Mouse (Mus musculus) kidney, embryonic 16.5 days (tissue): ENCODE measurements around the gene Gjb6. TPM values are rescaled to one million over a fixed set of nuclear protein-coding genes. Genes with fewer than 3 reads are reported as not detected.

ENCODE experiments used
- ATAC-seq: fragments of 200-750 bp; cut with Nextera tagmentation; 2 replicates; pipeline ENCODE4 v1.8.0; 2017; ENCODE audit warnings: moderate TSS enrichment; ENCODE audit not compliant: low FRiP score, low TSS enrichment
- H3K27ac ChIP-seq: fragments of 300-500 bp; sonication (generic); 2 replicates; pipeline ENCODE4 v1.5.1; 2014; ENCODE audit warnings: low read length
- H3K27me3 ChIP-seq: fragments of 300-500 bp; sonication (generic); 2 replicates; pipeline ENCODE4 v1.6.1; 2014; ENCODE audit warnings: low read length, control low read depth, mixed read lengths; ENCODE audit not compliant: insufficient read depth
- H3K36me3 ChIP-seq: fragments of 300-500 bp; sonication (generic); 2 replicates; pipeline ENCODE4 v1.6.1; 2014; ENCODE audit warnings: low read length, control low read depth, mixed read lengths; ENCODE audit not compliant: insufficient read depth
- H3K4me1 ChIP-seq: fragments of 300-500 bp; sonication (generic); 2 replicates; pipeline ENCODE4 v1.6.1; 2014; ENCODE audit warnings: low read length, control low read depth, mixed read lengths; ENCODE audit not compliant: insufficient read depth
- H3K4me2 ChIP-seq: fragments of 300-500 bp; sonication (generic); replicated peaks from 2 replicates; pipeline ENCODE4 v1.6.1; 2014; ENCODE audit warnings: low read depth, low read length
- H3K4me3 ChIP-seq: fragments of 300-500 bp; sonication (generic); 2 replicates; pipeline ENCODE4 v1.5.1; 2014; ENCODE audit warnings: mild to moderate bottlenecking, low read length
- H3K9ac ChIP-seq: fragments of 300-500 bp; sonication (generic); replicated peaks from 2 replicates; pipeline ENCODE4 v1.6.1; 2014; ENCODE audit warnings: low read length
- H3K9me3 ChIP-seq: fragments of 300-500 bp; sonication (generic); 2 replicates; pipeline ENCODE4 v1.6.1; 2016; ENCODE audit warnings: low read length, control low read depth
- WGBS: fragments of 180-500 bp; shearing (Covaris S2); extraction: QIAGEN DNeasy Blood & Tissue Kit; methylation state at CpG from one replicate; pipeline ENCODE4 v1.1.7; 2014; 5-methylcytosine and 5-hydroxymethylcytosine counted together
- polyA plus RNA-seq: library from polyadenylated mRNA; unstranded; fragments of >200 nt; fragmentation: Nextera tagmentation; extraction: Ambion mirVana; gene quantifications from 2 replicates; pipeline ENCODE4 v1.2.1, GENCODE M21; 2015

Gjb6 gene
- polyA plus RNA-seq, 1 experiment from 2014 or later, result 1.1 TPM

GRCm38 (mm10) chr14:57093029-57093428 lies 40.4 kb downstream of the Gjb6 start:
- H3K4me1 ChIP-seq, result no peaks in the 10 kb centered on the region
- no peak overlapping the region for H3K9ac ChIP-seq
- no peaks in the 10 kb centered on the region for H3K9me3 ChIP-seq
- no peaks in the 10 kb centered on the region for H3K36me3 ChIP-seq
- no peak overlapping the region for H3K4me2 ChIP-seq
- no peak for ATAC-seq
- 7% methylated on average over 8 of the region's 8 CpGs for WGBS
- H3K4me3 ChIP-seq, result no peak overlapping the region
- H3K27me3 ChIP-seq, result no peaks in the 10 kb centered on the region
- no peak overlapping the region for H3K27ac ChIP-seq

- Histone ChIP-seq H3K9ac (no peak overlapping the region), H3K27me3 (no peaks in the 10 kb centered on the region), H3K9me3 (no peaks in the 10 kb centered on the region), H3K36me3 (no peaks in the 10 kb centered on the region), H3K4me3 (no peak overlapping the region), H3K27ac (no peak overlapping the region; the same call in 1 of the 2 replicates), H3K4me2 (no peak overlapping the region), H3K4me1 (no peaks in the 10 kb centered on the region; the same call in 1 of the 2 replicates)
- ATAC-seq, result no peak
- WGBS, result 45% methylated on average over 2 of the region's 2 CpGs
Observed at GRCm38 (mm10) chr14:57090001-57090400, 43.4 kb downstream of the Gjb6 start.

- Histone ChIP-seq H3K27ac (peak overlapping the region; percentile 52; the same call in 1 of the 2 replicates), H3K4me1 (peaks cover 8% of the 10 kb centered on the region), H3K36me3 (no peaks in the 10 kb centered on the region), H3K4me3 (no peak overlapping the region), H3K9me3 (no peaks in the 10 kb centered on the region), H3K27me3 (no peaks in the 10 kb centered on the region), H3K4me2 (no peak overlapping the region), H3K9ac (no peak overlapping the region)
- 82% methylated on average over 7 of the region's 7 CpGs for WGBS
- peak; percentile 92 for ATAC-seq
Observed at GRCm38 (mm10) chr14:57089107-57089506, 44.3 kb downstream of the Gjb6 start.

- peak; percentile 33; the same call in 1 of the 2 replicates for ATAC-seq
- Histone ChIP-seq H3K4me2 (0 out of 2 replicates have a peak overlapping the region, but pooled peaks have one; percentile 1), H3K27me3 (no peaks in the 10 kb centered on the region), H3K4me3 (no peak overlapping the region), H3K9ac (no peak overlapping the region), H3K36me3 (no peaks in the 10 kb centered on the region), H3K4me1 (peaks cover 13% of the 10 kb centered on the region), H3K9me3 (no peaks in the 10 kb centered on the region), H3K27ac (peak overlapping the region; percentile 21; the same call in 1 of the 2 replicates)
- 7% methylated on average over 11 of the region's 11 CpGs for WGBS
Observed at GRCm38 (mm10) chr14:57084180-57084668, 49.2 kb downstream of the Gjb6 start.

- no peak overlapping the region for H3K4me2 ChIP-seq
- no peaks in the 10 kb centered on the region for H3K9me3 ChIP-seq
- no peak overlapping the region for H3K4me3 ChIP-seq
- H3K4me1 ChIP-seq, result peaks cover 13% of the 10 kb centered on the region
- no peaks in the 10 kb centered on the region for H3K27me3 ChIP-seq
- WGBS, result 91% methylated on average over 1 of the region's 1 CpGs
- no peaks in the 10 kb centered on the region for H3K36me3 ChIP-seq
- H3K9ac ChIP-seq, result no peak overlapping the region
- no peak for ATAC-seq
- H3K27ac ChIP-seq, result no peak overlapping the region
Observed at GRCm38 (mm10) chr14:57082863-57083262, 50.5 kb downstream of the Gjb6 start.

- 83% methylated on average over 6 of the region's 6 CpGs for WGBS
Observed at GRCm38 (mm10) chr14:57075537-57075936, 57.9 kb downstream of the Gjb6 start.

More at GRCm38 (mm10) chr14:57075537-57075936, 57.9 kb downstream of the Gjb6 start:
- no peak for ATAC-seq
- Histone ChIP-seq H3K4me3 (no peak overlapping the region), H3K4me1 (peaks cover 4% of the 10 kb centered on the region; the same call in 1 of the 2 replicates), H3K27ac (no peak overlapping the region), H3K9me3 (no peaks in the 10 kb centered on the region), H3K27me3 (no peaks in the 10 kb centered on the region), H3K9ac (no peak overlapping the region), H3K4me2 (no peak overlapping the region), H3K36me3 (no peaks in the 10 kb centered on the region)

Other genes starting within 250 kb of the Gjb6 start
- gene Zmym2, start 247.0 kb downstream of the Gjb6 start, polyA plus RNA-seq, result 50.5 and 50.7 TPM in 2 replicates
- 14.1 and 14.7 TPM in 2 replicates for gene Gja3, start 75.5 kb downstream of the Gjb6 start, polyA plus RNA-seq
- 6.3 and 6.7 TPM in 2 replicates for gene Gjb2, start 28.9 kb downstream of the Gjb6 start, polyA plus RNA-seq
- not detected in 2 replicates for gene Gm4491, start 17.7 kb downstream of the Gjb6 start, polyA plus RNA-seq